Mouse (Mus musculus): ENCODE data around the gene Cnga4.
"Not testable (repeated sequence)": the region's sequence is repeated elsewhere in the genome, so short reads cannot be mapped to it uniquely, and the experiment has no call there.

Gene Cnga4

GRCm38 (mm10) chr7:105404268-105404667, at the start of gene Cnga4:
Gene Cnga4, plus strand, starts transcription at chr7:105404568.
- no peak for DNase-seq

GRCm38 (mm10) chr7:105356064-105356463, 48.3 kb upstream of the Cnga4 start:
- DNase-seq, result not testable (repeated sequence)

GRCm38 (mm10) chr7:105356487-105356886, 47.9 kb upstream of the Cnga4 start:
- DNase-seq, result not testable (repeated sequence)

GRCm38 (mm10) chr7:105361713-105362112, 42.7 kb upstream of the Cnga4 start:
- DNase-seq, result no peak

GRCm38 (mm10) chr7:105367268-105367667, 37.1 kb upstream of the Cnga4 start:
- no peak for DNase-seq

GRCm38 (mm10) chr7:105367930-105368329, 36.4 kb upstream of the Cnga4 start, which contains the start of gene Olfr692:
Gene Olfr692, plus strand, starts transcription at chr7:105368230.
- no peak for DNase-seq

GRCm38 (mm10) chr7:105368521-105368920, 35.8 kb upstream of the Cnga4 start:
- DNase-seq, result no peak

- DNase-seq, result no peak
Measured at GRCm38 (mm10) chr7:105372912-105373311, 31.5 kb upstream of the Cnga4 start.

- no peak for DNase-seq
Measured at GRCm38 (mm10) chr7:105373509-105373908, 30.9 kb upstream of the Cnga4 start.

- no peak for DNase-seq
Measured at GRCm38 (mm10) chr7:105373976-105374375, 30.4 kb upstream of the Cnga4 start.

- DNase-seq, result no peak
Measured at GRCm38 (mm10) chr7:105374866-105375265, 29.5 kb upstream of the Cnga4 start, which contains the start of gene Gm5901. Gene Gm5901, plus strand, starts transcription at chr7:105375038.

GRCm38 (mm10) chr7:105380329-105380728, 24.0 kb upstream of the Cnga4 start:
- no peak for DNase-seq

GRCm38 (mm10) chr7:105387696-105388095, 16.7 kb upstream of the Cnga4 start:
- no peak for DNase-seq

GRCm38 (mm10) chr7:105390236-105390635, 14.1 kb upstream of the Cnga4 start:
- DNase-seq, result no peak

- DNase-seq, result no peak
Measured at GRCm38 (mm10) chr7:105394606-105395005, 9.8 kb upstream of the Cnga4 start.

GRCm38 (mm10) chr7:105395131-105395820, 9.1 kb upstream of the Cnga4 start:
- no peak for DNase-seq

GRCm38 (mm10) chr7:105396126-105396525, 8.2 kb upstream of the Cnga4 start:
- DNase-seq, result no peak

GRCm38 (mm10) chr7:105399058-105399934, 5.1 kb upstream of the Cnga4 start:
- DNase-seq, result no peak

- peak; percentile 97 for DNase-seq
Measured at GRCm38 (mm10) chr7:105399935-105400624, 4.3 kb upstream of the Cnga4 start, which contains the start of gene Fam160a2. Gene Fam160a2, minus strand, starts transcription at chr7:105400054.

GRCm38 (mm10) chr7:105406322-105406721, 2.0 kb downstream of the Cnga4 start:
- no peak for DNase-seq

- DNase-seq, result peak; percentile 43 to 54
Measured at GRCm38 (mm10) chr7:105411874-105412632, 7.7 kb downstream of the Cnga4 start.

GRCm38 (mm10) chr7:105414385-105414784, 10.0 kb downstream of the Cnga4 start:
- no peak for DNase-seq

Measured in thymus, postnatal 36 days (tissue).